Mouse (Mus musculus): Measurements from ENCODE around the gene 2900026A02Rik.

2900026A02Rik gene

DNA sequence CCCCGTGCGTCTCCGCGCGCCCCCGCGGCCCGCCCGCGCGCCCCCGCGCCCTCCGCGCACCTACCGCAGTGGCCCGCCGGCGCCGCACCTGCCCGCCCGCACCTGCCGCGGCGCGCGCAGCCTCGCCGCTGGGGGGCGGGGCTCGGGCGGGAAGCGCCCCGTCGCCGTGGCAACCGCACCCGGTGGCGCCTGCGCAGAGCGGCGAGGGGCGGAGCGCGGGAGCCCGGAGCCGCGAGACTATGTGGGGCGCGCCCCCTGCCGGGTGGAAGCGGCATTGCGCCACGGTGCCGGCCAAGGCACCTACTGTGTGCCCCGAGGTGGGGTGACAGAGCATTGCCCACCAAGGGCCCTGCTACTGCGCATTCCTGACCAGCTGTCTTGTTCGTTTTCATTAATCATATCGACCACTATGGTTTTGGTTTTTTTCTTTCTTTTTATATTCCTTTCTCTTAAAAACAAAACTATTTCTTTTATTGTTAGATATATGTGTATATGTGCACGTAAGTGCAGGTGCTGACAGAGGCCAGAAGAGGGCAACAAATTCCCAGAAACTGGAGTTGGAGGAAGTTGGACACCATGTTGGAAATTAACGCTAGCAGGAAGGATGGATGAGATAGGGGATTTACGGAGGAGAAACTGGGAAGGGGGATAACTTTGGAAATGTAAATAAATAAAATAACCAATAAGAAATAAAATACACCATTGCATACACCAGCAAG is at the start of gene 2900026A02Rik:
Gene 2900026A02Rik (minus strand): TSS at position 90 of the 719 bp plus-strand sequence.
- DNase-seq (ENCODE audit: low read depth in 1 of 2, low spot score in 2 of 2), result peak in 1 of 2 experiments; percentile 16

DNA sequence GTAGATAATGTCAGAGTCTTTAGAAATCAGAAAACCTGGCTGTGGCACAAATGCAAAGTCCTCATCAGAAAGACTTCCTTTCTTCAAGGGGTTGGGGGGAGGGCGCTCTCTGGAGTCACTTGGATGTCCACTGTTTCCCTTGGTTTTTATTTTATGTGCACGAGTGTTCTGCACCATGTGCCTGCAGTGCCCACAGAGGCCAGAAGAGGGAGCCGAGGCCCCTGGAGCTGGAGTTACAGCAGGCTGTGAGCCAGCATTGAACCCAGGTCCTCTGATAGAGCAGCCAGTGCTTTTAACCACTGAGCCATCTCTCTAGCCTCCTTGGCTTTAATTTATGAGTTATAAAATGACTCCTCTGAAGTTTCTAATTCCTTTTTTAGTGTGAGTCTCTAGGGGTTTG is 49.0 kb upstream of the 2900026A02Rik start:
- no peak for DNase-seq (ENCODE audit: low read depth in 1 of 2, low spot score in 2 of 2)

DNA sequence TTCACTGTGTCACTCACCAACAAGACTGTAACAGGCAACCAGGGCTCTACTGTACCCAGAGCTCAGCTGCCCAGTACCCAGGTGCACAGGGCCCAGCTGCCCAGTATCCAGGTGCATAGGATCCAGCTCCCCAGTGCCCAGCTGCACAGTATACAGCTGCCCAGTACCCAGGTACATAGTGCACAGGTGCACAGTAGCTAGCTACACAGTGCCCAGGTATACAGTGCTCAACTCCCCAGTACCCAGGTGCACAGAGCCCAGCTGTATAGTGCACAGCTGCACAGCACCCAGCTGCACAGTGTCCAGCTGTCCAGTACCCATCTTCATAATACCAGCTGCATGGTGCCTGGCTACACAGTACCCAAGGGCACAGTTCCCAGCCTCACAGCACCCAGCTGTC is 47.2 kb upstream of the 2900026A02Rik start:
- no peak for DNase-seq (ENCODE audit: low read depth in 1 of 2, low spot score in 2 of 2)

DNA sequence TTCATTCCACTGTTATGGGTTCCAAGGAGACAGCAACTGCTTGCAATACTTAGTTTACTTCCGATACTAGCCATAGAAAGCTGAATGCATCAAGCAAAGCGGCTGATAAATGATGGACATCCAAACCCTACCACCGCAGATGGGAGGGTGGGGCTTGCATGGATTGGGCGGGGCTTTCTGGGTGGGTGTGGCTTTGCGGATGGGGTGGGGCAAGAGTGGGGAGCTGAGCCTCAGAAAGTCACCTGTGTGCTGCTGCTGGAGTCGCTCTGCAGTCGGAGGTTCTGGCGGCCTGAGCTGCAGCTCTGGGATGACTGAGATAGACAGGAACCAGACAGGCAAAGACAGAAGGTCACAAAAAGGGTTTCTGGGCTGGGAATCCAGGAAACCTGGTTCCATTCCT is 44.6 kb upstream of the 2900026A02Rik start:
- no peak for DNase-seq (ENCODE audit: low read depth in 1 of 2, low spot score in 2 of 2)

DNA sequence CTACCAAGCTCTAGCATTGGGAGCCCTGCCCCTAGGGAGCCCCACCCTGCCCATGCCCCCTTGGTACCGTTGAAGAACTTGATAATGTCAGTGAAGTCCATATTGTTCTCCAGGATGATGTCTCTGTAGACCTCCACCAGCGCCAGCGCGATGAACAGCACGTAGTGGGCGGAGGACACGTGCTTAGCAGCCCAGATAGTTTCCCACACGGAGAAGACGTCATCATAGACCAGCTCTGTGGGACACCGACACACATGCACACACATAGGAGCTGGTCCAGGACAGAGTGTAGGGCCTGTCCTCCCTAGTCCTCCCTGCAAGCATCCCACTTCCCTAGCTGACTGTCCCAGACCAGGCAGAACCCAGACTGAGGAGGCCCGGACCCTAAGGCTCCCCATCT is 29.8 kb upstream of the 2900026A02Rik start:
- DNase-seq (ENCODE audit: low read depth in 1 of 2, low spot score in 2 of 2), result no peak

DNA sequence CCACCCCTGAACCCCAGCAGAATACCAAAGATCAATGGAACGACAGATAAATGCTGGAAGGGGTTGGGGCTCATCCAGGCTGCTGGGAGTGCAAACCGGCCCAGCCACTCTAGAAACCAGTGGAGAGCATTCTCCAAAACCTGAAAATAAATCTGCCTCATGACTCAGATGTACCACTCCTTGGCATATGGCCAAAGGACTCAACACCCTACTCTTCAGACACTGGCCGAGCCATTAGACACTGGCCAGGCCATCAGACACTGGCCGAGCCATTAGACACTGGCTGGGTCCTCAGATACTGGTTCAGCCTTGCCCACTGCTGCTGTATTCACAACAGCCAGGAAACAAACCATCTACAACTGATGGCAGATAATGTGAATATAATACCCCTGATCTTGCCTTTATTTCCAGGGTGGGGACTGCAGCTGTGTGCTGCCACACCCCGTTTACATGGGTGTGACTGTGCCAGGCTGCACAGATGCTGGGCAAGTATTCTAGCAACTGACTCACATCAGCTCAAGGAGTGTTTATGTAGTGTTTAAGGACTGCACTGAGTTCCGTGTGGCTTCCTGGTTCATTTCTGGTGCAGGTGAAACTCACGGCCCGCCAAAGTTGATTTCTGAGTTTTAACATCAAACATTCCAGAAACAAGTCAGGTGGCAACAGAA is 28.4 kb upstream of the 2900026A02Rik start:
- no peak for DNase-seq (ENCODE audit: low read depth in 1 of 2, low spot score in 2 of 2)

DNA sequence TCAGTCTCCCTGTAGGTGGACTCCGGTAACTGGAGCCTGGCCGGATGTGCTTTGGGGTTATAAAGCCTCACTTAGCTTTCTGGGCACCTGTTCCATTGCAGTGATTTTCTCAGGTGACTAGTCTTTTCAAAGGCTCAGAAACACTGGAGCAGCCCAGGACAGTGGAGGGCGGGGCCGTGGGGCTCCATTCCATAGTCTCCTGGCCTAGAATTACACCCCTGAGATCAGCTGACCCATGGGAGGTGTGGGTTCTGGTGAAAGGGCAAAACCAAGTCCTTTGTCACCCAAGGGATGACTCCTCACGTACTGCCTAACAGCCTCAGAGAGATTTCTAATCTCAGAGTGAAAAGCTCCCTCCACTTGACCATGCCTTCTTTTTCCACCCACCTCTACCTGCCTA is 9.2 kb upstream of the 2900026A02Rik start:
- DNase-seq (ENCODE audit: low read depth in 1 of 2, low spot score in 2 of 2), result no peak

DNA sequence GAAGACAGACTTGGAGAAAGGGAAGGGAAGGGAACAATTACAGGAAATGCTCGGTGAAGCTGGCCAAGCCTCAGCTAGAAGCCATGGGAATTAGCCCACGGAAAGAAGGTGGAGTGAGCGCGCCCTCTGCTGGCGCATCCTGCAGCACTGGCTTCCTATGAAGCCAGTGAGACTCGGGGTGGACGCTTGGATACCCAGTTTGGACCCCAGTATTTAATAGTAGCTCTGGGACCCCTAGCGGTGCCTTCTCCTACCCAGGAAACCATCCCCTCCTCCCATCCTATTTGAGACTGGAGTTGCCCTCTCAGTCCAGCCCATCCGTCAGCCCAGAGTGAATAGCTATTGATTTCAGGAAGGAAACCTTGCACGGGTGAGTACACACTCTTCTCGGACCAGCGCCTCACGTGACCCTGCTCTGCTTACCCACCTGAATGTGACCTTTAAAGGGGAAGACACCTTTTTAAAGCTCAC is 5.6 kb upstream of the 2900026A02Rik start, which contains the start of gene Tmem211:
Gene Tmem211 (plus strand): TSS at position 278 of the 471 bp plus-strand sequence.
- peak in 1 of 2 experiments; percentile 17 for DNase-seq (ENCODE audit: low read depth in 1 of 2, low spot score in 2 of 2)

DNA sequence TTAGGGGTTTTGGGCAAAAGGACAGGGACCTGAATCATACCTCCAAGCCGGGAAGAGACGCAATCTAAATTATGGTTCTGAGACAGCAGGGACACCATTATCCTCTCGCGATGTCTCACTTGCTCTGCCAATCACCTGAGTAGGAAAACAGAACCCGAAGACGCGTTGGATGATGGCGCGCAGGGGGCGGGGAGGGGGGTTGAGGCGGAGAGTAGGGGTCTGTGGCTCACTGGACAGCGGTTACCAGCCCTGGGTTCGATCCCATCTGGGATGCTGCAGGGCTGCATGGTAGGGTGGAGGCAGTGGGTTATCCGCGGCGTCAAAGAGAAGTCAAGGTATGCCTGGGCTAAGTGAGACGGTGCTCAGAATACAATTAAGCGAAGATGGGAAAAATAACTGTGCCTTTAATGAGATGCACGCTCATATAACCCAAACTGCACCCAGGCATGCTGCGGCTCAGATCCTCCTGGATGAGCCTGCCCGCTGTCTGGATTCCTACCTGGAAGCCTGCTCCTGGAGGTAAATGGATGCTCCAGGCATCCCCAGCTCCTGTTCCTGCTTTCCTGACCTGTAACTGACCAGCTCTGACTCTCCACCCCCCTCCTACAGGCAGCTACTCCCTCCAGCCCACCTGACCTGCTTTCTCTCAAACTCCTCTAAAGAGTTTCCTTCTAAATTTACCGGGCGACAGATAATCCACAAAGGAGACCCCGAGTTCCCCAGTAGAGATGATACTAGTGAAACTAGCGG is 4.8 kb upstream of the 2900026A02Rik start:
- no peak for DNase-seq (ENCODE audit: low read depth in 1 of 2, low spot score in 2 of 2)

DNA sequence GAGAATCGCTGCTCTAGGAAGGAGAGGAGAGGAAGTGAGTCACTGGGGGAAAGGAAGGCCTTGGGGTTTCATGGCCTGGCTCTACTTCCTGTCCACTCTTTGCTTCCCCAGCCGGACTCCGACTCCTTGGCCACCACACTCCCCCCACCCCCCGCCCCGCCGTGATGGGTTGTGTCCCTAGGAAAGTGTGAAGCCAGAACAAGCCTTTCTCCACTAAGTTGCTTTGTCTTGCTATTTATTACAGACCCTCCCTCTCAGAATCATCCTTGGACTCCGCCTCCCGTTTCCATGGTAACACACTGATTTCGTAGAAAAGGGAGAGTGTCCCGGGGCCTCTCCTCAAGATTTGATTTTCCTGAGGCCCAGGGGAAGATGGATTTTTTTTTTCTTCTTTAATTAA is 4.2 kb upstream of the 2900026A02Rik start:
- no peak for DNase-seq (ENCODE audit: low read depth in 1 of 2, low spot score in 2 of 2)

DNA sequence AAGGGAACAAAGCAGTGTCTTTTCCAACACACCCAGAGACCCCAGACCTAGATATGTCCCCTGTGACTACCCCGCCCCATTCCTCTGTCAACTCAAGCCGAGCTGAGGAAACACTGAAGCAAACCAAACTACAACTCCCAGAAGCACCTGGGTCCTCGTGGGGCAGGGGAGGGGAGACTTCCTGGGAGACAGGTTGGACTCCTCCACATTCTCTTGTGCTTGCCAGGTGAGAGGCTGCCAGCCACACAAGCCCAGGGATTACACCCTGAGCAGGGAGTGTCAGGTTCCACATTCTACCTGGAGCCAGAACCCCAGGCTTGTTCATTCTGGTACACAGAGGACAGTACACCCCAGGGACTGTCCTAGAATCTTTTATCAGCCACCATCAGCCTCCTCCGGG is 2.9 kb upstream of the 2900026A02Rik start:
- no peak for DNase-seq (ENCODE audit: low read depth in 1 of 2, low spot score in 2 of 2)

DNA sequence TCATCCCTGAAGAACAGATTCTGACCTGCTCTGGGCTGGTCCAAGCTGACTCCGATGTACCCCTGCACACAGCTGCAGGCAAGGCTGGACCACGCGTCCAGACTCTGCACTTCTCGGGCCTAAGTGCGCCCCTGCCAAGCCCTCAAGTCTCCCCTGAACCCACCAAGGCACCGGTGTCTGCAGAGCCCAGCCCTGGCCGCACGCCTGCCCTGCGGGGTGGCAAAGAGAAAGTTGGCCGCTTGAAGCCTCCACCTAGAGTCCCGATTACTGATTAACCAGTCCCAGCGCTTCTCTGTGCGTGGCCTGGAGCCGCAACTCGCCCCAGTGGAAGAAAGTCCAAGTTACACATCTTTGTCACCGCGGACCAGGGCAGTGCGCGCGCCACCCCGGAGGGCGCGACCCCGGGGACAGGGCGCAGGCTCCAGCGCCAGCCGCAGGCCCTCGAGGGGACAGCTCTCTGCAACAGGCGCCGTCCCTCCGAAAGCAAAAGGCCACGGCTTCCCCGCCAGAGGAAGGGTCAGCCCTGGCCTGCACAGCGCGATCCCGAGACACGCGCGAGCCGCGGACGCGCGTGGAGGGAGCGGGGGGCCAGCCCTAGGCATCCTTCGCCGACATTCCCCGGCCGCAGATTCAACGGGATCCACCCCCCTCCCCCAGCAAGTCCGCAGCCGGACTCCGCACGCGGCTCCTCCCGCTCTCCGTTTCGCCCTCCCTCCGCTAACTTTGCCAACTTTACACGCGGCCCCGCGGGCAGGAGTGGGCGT is 471 bp downstream of the 2900026A02Rik start:
- DNase-seq (ENCODE audit: low read depth in 1 of 2, low spot score in 2 of 2), result no peak

DNA sequence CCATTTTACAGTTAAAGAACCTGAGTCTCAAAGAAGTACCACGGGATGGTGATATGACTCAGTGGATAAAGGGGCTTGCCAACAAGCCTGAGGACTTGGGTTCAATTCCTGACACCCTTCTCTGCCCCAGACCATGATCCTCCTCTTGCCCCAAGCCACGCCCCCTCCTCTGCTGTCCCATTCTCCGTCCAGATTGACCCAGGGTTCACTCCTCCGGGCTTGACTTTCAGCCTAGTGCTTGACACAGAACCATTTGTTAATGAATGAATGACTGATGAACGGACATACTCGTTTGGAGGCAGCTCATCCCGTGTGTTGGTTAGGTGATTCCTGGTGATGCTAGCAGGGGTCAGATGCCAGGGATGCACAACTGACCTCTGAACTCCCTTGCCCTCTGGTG is 1.2 kb downstream of the 2900026A02Rik start:
- DNase-seq (ENCODE audit: low read depth in 1 of 2, low spot score in 2 of 2), result no peak

DNA sequence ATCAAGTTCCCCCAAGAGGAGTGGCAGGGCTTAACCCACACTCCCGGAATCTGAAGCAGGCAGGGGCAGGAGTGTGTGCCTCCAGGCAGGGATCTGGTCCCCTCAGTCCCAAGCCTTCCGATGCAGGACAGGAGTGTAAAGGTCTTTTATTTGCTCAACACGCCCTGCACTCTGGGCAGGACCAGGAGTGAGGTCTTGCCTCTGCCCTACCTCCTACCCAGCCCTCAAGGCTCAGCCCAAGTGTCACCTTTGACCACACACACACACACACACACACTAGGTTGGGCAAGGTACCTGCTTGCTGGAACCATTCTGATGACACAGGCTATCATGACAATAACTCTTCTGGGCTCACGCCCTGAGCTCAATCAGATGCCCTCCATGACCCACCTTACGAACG is 1.6 kb downstream of the 2900026A02Rik start:
- no peak for DNase-seq (ENCODE audit: low read depth in 1 of 2, low spot score in 2 of 2)

DNA sequence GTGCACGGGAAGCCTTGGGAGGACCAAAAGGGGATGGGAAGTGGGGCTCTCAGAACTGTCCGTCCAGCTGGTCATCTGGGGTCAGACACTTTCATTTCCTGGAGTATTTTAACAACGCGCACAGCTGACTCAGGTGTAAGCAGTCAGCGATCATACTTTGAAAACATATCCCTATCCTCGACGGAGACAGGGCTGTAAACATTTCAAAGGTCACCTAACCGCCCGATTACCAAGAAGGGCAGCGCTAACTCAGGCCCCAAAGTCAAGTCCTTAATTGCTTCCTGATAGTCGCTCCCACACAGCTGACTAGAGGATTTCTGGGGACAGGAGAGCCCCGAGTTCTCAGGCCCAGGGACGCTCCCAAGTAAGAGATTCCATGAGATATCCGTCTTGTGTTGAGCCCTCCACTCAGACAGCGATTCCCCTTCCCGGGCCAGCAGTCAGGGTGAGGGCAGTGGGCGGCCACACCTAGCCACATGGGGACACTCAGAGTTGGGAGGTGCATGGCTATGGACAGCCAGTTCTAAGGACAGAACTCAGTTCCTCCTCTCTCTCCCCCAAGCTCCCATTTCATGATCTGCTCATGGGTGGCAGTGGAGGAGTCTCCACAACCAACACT is 2.3 kb downstream of the 2900026A02Rik start:
- DNase-seq (ENCODE audit: low read depth in 1 of 2, low spot score in 2 of 2), result no peak

DNA sequence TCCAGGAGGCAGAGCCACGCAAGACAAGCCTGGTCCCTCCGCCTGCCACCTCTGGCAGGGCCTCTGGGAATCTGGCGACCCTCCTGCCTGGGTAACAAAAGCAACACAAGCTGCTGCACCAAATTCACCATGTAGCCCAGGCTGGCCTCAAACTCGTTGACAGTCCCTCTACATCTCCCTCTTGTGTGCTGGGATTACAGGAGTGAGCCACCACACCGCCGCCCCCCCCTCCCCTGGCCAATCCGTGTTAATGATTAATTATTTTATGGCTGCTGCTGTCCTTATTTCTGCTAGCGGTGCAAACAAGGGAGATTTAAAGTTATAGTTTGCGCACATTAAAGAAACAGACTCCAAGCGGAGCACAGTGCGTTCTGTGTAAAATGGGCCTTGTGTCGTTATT is 4.0 kb downstream of the 2900026A02Rik start:
- DNase-seq (ENCODE audit: low read depth in 1 of 2, low spot score in 2 of 2), result no peak

DNA sequence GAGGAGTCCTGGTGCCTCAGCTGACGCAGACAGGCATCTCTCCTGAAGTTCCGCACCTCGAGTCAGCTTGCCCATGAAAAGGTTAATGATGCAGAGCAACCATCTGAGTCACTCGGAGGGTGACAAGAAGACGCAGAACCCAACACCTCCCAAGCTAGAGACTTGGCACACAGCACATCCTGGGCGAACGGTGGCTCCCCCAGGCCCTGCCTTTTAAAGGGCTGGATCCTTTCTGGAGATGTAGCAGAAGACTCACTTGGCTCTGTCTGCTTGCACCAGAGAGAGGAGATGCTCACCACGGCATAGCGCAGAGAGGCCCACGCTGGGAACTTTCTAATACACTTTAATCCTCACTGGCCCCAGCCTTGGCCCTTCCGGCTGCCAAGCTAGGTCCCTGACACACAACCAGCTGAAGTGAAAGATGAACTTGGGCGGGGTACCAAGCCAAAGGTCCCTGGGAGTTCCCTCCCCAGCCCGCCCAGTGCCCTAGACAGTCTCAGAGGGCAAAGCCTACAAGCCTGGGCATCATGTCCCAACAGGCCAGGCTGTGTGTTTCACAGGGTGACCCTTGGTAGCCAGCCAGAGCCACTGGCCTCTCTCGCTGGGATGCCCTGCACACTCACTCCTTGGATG is 4.6 kb downstream of the 2900026A02Rik start:
- DNase-seq (ENCODE audit: low read depth in 1 of 2, low spot score in 2 of 2), result no peak

DNA sequence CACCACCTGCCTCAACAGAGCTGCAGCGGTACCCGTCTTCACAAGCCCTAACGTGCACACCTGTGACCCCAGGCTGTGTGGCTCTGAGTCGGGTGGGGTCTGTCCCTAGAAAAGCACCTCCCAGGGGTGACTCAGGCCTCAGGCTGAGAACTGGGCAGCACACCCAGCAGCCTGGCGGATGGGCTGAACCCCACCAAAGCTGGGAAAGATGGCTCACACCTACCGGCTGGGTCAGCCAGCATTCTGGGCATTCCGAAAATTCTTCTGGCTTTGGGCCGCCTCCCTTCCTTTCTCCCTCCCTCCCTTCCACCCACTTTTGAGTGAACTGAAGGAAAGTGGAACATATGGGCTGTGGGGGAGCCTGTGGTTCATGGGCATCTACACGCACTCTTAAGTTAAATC is 5.4 kb downstream of the 2900026A02Rik start:
- no peak for DNase-seq (ENCODE audit: low read depth in 1 of 2, low spot score in 2 of 2)

DNA sequence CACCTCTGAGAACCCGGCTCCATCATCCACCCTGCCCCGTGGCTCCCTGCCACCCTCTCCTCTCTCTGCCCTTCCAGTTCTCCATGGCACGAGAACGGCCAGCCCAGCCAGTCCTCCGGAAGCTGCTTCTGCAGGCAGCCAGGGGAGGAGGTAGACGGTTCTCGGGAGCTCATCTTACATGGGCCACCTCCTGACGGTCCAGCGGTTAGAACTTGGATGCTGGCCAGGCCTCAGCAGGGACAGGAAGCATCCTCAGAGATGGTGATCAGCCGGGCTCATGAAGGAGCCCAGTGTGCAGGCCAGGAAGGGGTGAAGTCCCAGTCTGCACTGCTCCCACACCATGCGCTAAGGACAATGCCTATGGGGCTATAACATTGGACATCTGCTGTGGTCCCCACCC is 6.6 kb downstream of the 2900026A02Rik start:
- no peak for DNase-seq (ENCODE audit: low read depth in 1 of 2, low spot score in 2 of 2)

DNA sequence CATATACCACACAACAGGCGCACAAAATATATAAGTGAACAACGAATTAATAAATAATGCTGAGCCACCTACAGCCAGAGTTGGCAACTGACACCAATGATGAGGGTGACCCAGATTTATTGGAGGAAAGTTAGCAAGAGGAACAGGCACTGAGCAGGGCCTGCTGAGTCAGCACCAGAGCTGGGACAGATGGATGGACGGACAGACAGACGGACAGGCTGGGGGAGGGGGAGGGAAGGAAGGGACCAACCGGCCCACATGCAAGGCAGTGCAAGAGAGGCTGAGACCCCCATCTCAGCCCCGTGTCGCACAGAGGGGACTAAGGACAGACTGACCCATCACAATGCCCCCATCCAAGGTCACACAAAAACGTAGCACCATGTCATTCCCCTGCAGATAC is 7.0 kb downstream of the 2900026A02Rik start:
- DNase-seq (ENCODE audit: low read depth in 1 of 2, low spot score in 2 of 2), result no peak
